ENCODE assay signal across 8 mouse cellular contexts in genomic region chr10:110455063-110455837, GRCm38 (mm10). TPM values are rescaled to one million over a fixed set of nuclear protein-coding genes. Genes with fewer than 3 reads are reported as not detected.
DNase-seq lines count a peak whose midpoint lies in the region; ATAC-seq and TF ChIP-seq lines count a peak whose summit lies in the region.

No protein-coding gene starts in this region.

- peaks cover 7% of the 10 kb centered on the region for H3K4me1 ChIP-seq in lung, embryonic 16.5 days (replicated peaks; ENCODE audit: control insufficient read depth, insufficient read depth, low read length)
- peaks cover 4% of the 10 kb centered on the region; the same call in 1 of the 2 replicates for H3K4me1 ChIP-seq in hindbrain, embryonic 12.5 days
- H3K4me1 ChIP-seq in limb, embryonic 10.5 days = peaks cover 13% of the 10 kb centered on the region
- peaks cover 3% of the 10 kb centered on the region for H3K4me1 ChIP-seq in midbrain, postnatal 0 days (ENCODE audit: insufficient read depth, low read length)

- no peak overlapping the region for H3K27ac ChIP-seq in lung, embryonic 16.5 days (ENCODE audit: low read length)
- peak overlapping the region; percentile 82 for H3K27ac ChIP-seq in hindbrain, embryonic 12.5 days
- peak overlapping the region; percentile 77 for H3K27ac ChIP-seq in limb, embryonic 10.5 days
- peak overlapping the region; percentile 89 for H3K27ac ChIP-seq in midbrain, postnatal 0 days (ENCODE audit: low read depth, low read length)

- no peak for TF ChIP-seq CTCF in midbrain, postnatal 0 days (IDR thresholded peaks at IDR 0.05)

- H3K4me3 ChIP-seq in lung, embryonic 16.5 days (ENCODE audit: low read length) = peak overlapping the region; percentile 67
- peak overlapping the region; percentile 65 for H3K4me3 ChIP-seq in hindbrain, embryonic 12.5 days
- H3K4me3 ChIP-seq in limb, embryonic 10.5 days = peak overlapping the region; percentile 60
- H3K4me3 ChIP-seq in midbrain, postnatal 0 days (ENCODE audit: low read depth, low read length) = peak overlapping the region; percentile 80

- peak overlapping the region; percentile 62 for H3K9ac ChIP-seq in lung, embryonic 16.5 days (ENCODE audit: low read length)
- H3K9ac ChIP-seq in hindbrain, embryonic 12.5 days = peak overlapping the region; percentile 75
- peak overlapping the region; percentile 68 for H3K9ac ChIP-seq in midbrain, postnatal 0 days (replicated peaks; ENCODE audit: low read length, poor library complexity, severe bottlenecking)

- H3K27me3 ChIP-seq in lung, embryonic 16.5 days (ENCODE audit: control insufficient read depth, insufficient read depth, low read depth, low read length) = peaks cover 6% of the 10 kb centered on the region; the same call in 1 of the 2 replicates
- no peaks in the 10 kb centered on the region for H3K27me3 ChIP-seq in hindbrain, embryonic 12.5 days
- H3K27me3 ChIP-seq in limb, embryonic 10.5 days (ENCODE audit: low read depth, poor library complexity, severe bottlenecking) = peaks cover 39% of the 10 kb centered on the region
- no peaks in the 10 kb centered on the region; the same call in 1 of the 2 replicates for H3K27me3 ChIP-seq in midbrain, postnatal 0 days (ENCODE audit: insufficient read depth, low read length)

- DNase-seq in lung, postnatal 14 days = no peak
- peak; percentile 43 for DNase-seq in embryo, embryonic 9.5 days (ENCODE audit: extremely low spot score)
- peak; percentile 68 for DNase-seq in limb, embryonic 10.5 days (ENCODE audit: low spot score)
- DNase-seq in midbrain, postnatal 0 days (ENCODE audit: low spot score) = peak; percentile 75
- no peak for DNase-seq in thymus, postnatal 0 days (ENCODE audit: low spot score)
- DNase-seq in thymus, postnatal 14 days = no peak

- H3K9me3 ChIP-seq in lung, embryonic 16.5 days (ENCODE audit: control insufficient read depth, low read length) = no peaks in the 10 kb centered on the region
- H3K9me3 ChIP-seq in hindbrain, embryonic 12.5 days (replicated peaks) = no peaks in the 10 kb centered on the region
- no peaks in the 10 kb centered on the region for H3K9me3 ChIP-seq in limb, embryonic 10.5 days (replicated peaks)
- H3K9me3 ChIP-seq in midbrain, postnatal 0 days (ENCODE audit: low read length) = no peaks in the 10 kb centered on the region

- ATAC-seq in lung, embryonic 16.5 days (ENCODE audit: low read depth) = peak; percentile 40
- peak; percentile 78 for ATAC-seq in hindbrain, embryonic 12.5 days (ENCODE audit: low FRiP score)
- ATAC-seq in midbrain, postnatal 0 days (ENCODE audit: low FRiP score) = peak; percentile 84

- no peaks in the 10 kb centered on the region for H3K36me3 ChIP-seq in lung, embryonic 16.5 days (ENCODE audit: control insufficient read depth, insufficient read depth, low read length)
- H3K36me3 ChIP-seq in hindbrain, embryonic 12.5 days = no peaks in the 10 kb centered on the region
- H3K36me3 ChIP-seq in limb, embryonic 10.5 days = no peaks in the 10 kb centered on the region
- H3K36me3 ChIP-seq in midbrain, postnatal 0 days (ENCODE audit: insufficient read depth, low read length) = no peaks in the 10 kb centered on the region

- H3K4me2 ChIP-seq in lung, embryonic 16.5 days (ENCODE audit: low read depth, low read length) = peak overlapping the region; percentile 76
- peak overlapping the region; percentile 69 for H3K4me2 ChIP-seq in hindbrain, embryonic 12.5 days (replicated peaks)
- peak overlapping the region; percentile 69 for H3K4me2 ChIP-seq in midbrain, postnatal 0 days (ENCODE audit: low read depth, low read length, poor library complexity, severe bottlenecking)

- WGBS in lung, embryonic 16.5 days = under 1% methylated on average over 36 of the region's 45 CpGs
- WGBS in hindbrain, embryonic 12.5 days = 1% methylated on average over 37 of the region's 45 CpGs
- under 1% methylated on average over 43 of the region's 45 CpGs for WGBS in limb, embryonic 10.5 days
- under 1% methylated on average over 42 of the region's 45 CpGs for WGBS in midbrain, postnatal 0 days

RNA-seq across cellular contexts. Expression of gene Nav3, which starts 0.8 kb away (rescaled TPM):
- 1.2 TPM in 2 replicates for polyA plus RNA-seq in lung, embryonic 16.5 days (2015; fragmentation: Nextera tagmentation; extraction: Ambion mirVana)
- 16.0 and 22.6 TPM in 2 replicates for polyA plus RNA-seq in hindbrain, embryonic 12.5 days (2016; fragmentation: Nextera tagmentation; extraction: Ambion mirVana)
- polyA plus RNA-seq in limb, embryonic 10.5 days (2016; fragmentation: Nextera tagmentation; extraction: Ambion mirVana) = 0.93 and 1.2 TPM in 2 replicates
- total RNA-seq in midbrain, postnatal 0 days (2014; rRNA removed) = 102 and 121 TPM in 2 replicates
- 17.4 and 18.9 TPM in 2 replicates for polyA plus RNA-seq in midbrain, postnatal 0 days (2015; fragmentation: Nextera tagmentation; extraction: Ambion mirVana)
- polyA plus RNA-seq in thymus, postnatal 0 days (2015; fragmentation: Nextera tagmentation; extraction: Ambion mirVana) = 0.64 and 0.91 TPM in 2 replicates

Comparison
In these comparisons a context has a peak if more than half of its experiments do, and no peak if none do; other contexts are left out.
1. DNase-seq: peak in embryo, embryonic 9.5 days (single experiment), limb, embryonic 10.5 days (single experiment) and midbrain, postnatal 0 days (single experiment); none in lung, postnatal 14 days (single experiment), thymus, postnatal 0 days (single experiment) and thymus, postnatal 14 days (single experiment).
2. Peak in every context shown above with its lines, with median percentiles within 50 percentile points of each other: ATAC-seq, H3K4me2 ChIP-seq, H3K4me3 ChIP-seq and H3K9ac ChIP-seq.